Mouse (Mus musculus) olfactory bulb, adult 2 months (tissue): ENCODE measurements around the gene Stxbp6. TPM values are rescaled to one million over a fixed set of nuclear protein-coding genes. Genes with fewer than 3 reads are reported as not detected.
A peak's percentile ranks its signal among the peaks of the same experiment; 100 is the strongest.

ENCODE experiments used
- H3K27ac ChIP-seq: fragments of 200-500 bp; 2 replicates; pipeline ENCODE4 v1.5.1; 2012; ENCODE audit warnings: low read depth, low read length; ENCODE audit not compliant: insufficient read depth
- H3K4me1 ChIP-seq: fragments of 200-500 bp; 2 replicates; pipeline ENCODE4 v1.6.1; 2012; ENCODE audit warnings: low read length; ENCODE audit not compliant: control insufficient read depth, insufficient read depth
- H3K4me3 ChIP-seq: fragments of 200-500 bp; 2 replicates; pipeline ENCODE4 v1.5.1; 2012; ENCODE audit warnings: mild to moderate bottlenecking, low read depth, low read length, moderate library complexity; ENCODE audit not compliant: insufficient read depth
- CTCF ChIP-seq: fragments of 200-500 bp; IDR thresholded peaks from 2 replicates; pipeline ENCODE4 v1.5.1; 2012; ENCODE audit warnings: low read depth, mild to moderate bottlenecking, low read length, moderate library complexity; ENCODE audit not compliant: insufficient read depth
- POLR2A ChIP-seq: fragments of 200-500 bp; IDR thresholded peaks from 2 replicates; pipeline ENCODE4 v1.6.1; 2012; ENCODE audit warnings: mild to moderate bottlenecking, low read depth, low read length, moderate library complexity; ENCODE audit not compliant: insufficient read depth
- WGBS: fragments of 180-500 bp; shearing (Covaris S2); methylation state at CpG from one replicate; pipeline ENCODE4 v1.1.7; 2018; 5-methylcytosine and 5-hydroxymethylcytosine counted together
- polyA plus RNA-seq: library from polyadenylated mRNA; stranded (reverse); fragments of >200 nt; gene quantifications from 2 replicates; pipeline ENCODE4 v1.2.4, GENCODE M21; 2012; ENCODE audit warnings: low replicate concordance; ENCODE audit not compliant: missing spikeins, insufficient read depth, insufficient read length

Gene Stxbp6
- polyA plus RNA-seq, 1 experiment = 208 TPM

- Histone ChIP-seq H3K4me1 (peaks cover 6% of the 10 kb centered on the region), H3K27ac (no peak overlapping the region), H3K4me3 (no peak overlapping the region)
- TF ChIP-seq POLR2A = no peak
These were observed 63.5 kb downstream of the Stxbp6 start for GRCm38 (mm10) chr12:45011006-45011405.

- Histone ChIP-seq H3K4me1 (peaks cover 6% of the 10 kb centered on the region), H3K4me3 (no peak overlapping the region), H3K27ac (no peak overlapping the region)
- TF ChIP-seq POLR2A (no peak), CTCF (no peak)
- WGBS = 92% methylated on average over 2 of the region's 2 CpGs
These were observed 64.4 kb downstream of the Stxbp6 start for GRCm38 (mm10) chr12:45009984-45010611.

GRCm38 (mm10) chr12:45006569-45006968, 67.9 kb downstream of the Stxbp6 start:
- H3K4me3 ChIP-seq = no peak overlapping the region
- 0 out of 2 replicates have a peak, but pooled peaks cover under 1% of the 10 kb centered on the region for H3K4me1 ChIP-seq
- TF ChIP-seq POLR2A (no peak), CTCF (no peak)
- H3K27ac ChIP-seq = no peak overlapping the region
- 65% methylated on average over 2 of the region's 2 CpGs for WGBS

- TF ChIP-seq POLR2A (no peak), CTCF (no peak)
- Histone ChIP-seq H3K4me1 (no peaks in the 10 kb centered on the region), H3K27ac (no peak overlapping the region), H3K4me3 (no peak overlapping the region)
- 54% methylated on average over 4 of the region's 4 CpGs for WGBS
These were observed 68.5 kb downstream of the Stxbp6 start for GRCm38 (mm10) chr12:45006049-45006448.

- no peak overlapping the region for H3K4me3 ChIP-seq
- 87% methylated on average over 1 of the region's 1 CpGs for WGBS
- H3K27ac ChIP-seq = no peak overlapping the region
- H3K4me1 ChIP-seq = no peaks in the 10 kb centered on the region
- no peak for TF ChIP-seq CTCF
- TF ChIP-seq POLR2A = no peak
These were observed 72.5 kb downstream of the Stxbp6 start for GRCm38 (mm10) chr12:45001996-45002395.

GRCm38 (mm10) chr12:44997422-44997821, 77.1 kb downstream of the Stxbp6 start:
- H3K4me1 ChIP-seq = 0 out of 2 replicates have a peak, but pooled peaks cover 2% of the 10 kb centered on the region
- 87% methylated on average over 4 of the region's 4 CpGs for WGBS
- H3K27ac ChIP-seq = no peak overlapping the region
- no peak for TF ChIP-seq CTCF
- no peak for TF ChIP-seq POLR2A
- H3K4me3 ChIP-seq = no peak overlapping the region

- no peak for TF ChIP-seq POLR2A
- no peak for TF ChIP-seq CTCF
- 0 out of 2 replicates have a peak, but pooled peaks cover 2% of the 10 kb centered on the region for H3K4me1 ChIP-seq
- WGBS = 85% methylated on average over 3 of the region's 3 CpGs
These were observed 77.6 kb downstream of the Stxbp6 start for GRCm38 (mm10) chr12:44996897-44997296.

GRCm38 (mm10) chr12:44996274-44996673, 78.2 kb downstream of the Stxbp6 start:
- no peak for TF ChIP-seq CTCF
- no peak for TF ChIP-seq POLR2A
- WGBS = 88% methylated on average over 2 of the region's 2 CpGs

More at GRCm38 (mm10) chr12:44996897-44997296, 77.6 kb downstream of the Stxbp6 start:
- no peak overlapping the region for H3K4me3 ChIP-seq
- no peak overlapping the region for H3K27ac ChIP-seq

GRCm38 (mm10) chr12:44993391-44993790, 81.1 kb downstream of the Stxbp6 start:
- peaks cover 9% of the 10 kb centered on the region for H3K4me1 ChIP-seq
- no peak overlapping the region for H3K4me3 ChIP-seq
- TF ChIP-seq POLR2A (no peak), CTCF (no peak)
- 0 out of 2 replicates have a peak overlapping the region, but pooled peaks have one; percentile 6 for H3K27ac ChIP-seq
- WGBS = 59% methylated on average over 3 of the region's 3 CpGs

More at GRCm38 (mm10) chr12:44996274-44996673, 78.2 kb downstream of the Stxbp6 start:
- Histone ChIP-seq H3K4me1 (0 out of 2 replicates have a peak, but pooled peaks cover 2% of the 10 kb centered on the region), H3K4me3 (no peak overlapping the region), H3K27ac (no peak overlapping the region)
